Mouse (Mus musculus) olfactory bulb, adult 2 months (tissue): Measurements from ENCODE around the gene Ikzf1.

ENCODE experiments used
- CTCF ChIP-seq: fragments of 200-500 bp; IDR thresholded peaks from 2 replicates; pipeline ENCODE4 v1.5.1; 2012; ENCODE audit warnings: low read depth, mild to moderate bottlenecking, low read length, moderate library complexity; ENCODE audit not compliant: insufficient read depth
- POLR2A ChIP-seq: fragments of 200-500 bp; IDR thresholded peaks from 2 replicates; pipeline ENCODE4 v1.6.1; 2012; ENCODE audit warnings: mild to moderate bottlenecking, low read depth, low read length, moderate library complexity; ENCODE audit not compliant: insufficient read depth

DNA sequence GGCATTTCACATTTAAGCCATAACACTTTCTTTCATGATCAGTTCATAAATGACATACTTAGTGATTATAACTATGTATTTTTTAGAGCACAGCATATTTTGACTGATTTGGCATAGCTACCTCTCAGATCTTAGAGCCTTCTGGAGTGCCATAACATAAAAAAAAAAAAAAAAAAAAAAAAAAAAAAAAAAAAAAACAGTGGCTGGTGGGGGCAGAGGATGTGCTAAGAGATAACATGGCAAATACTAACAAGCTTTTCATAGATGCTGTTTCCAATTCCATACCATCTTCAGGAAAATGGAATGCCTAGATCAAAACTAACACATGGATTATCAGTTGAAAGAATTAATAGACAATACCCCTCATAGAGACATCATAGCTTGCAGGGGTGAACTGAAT, 9.7 kb upstream of the Ikzf1 start:
- no peak for TF ChIP-seq CTCF
- TF ChIP-seq POLR2A, result no peak
